Mouse (Mus musculus) C2C12 (cell line): ENCODE results near the gene Lmln. TPM values are rescaled to one million over a fixed set of nuclear protein-coding genes. Genes with fewer than 3 reads are reported as not detected.

Source experiments
- H3K27me3 ChIP-seq: one replicate; pipeline ENCODE4 v1.6.1; 2011; ENCODE audit not compliant: control insufficient read depth, insufficient read depth, insufficient read length
- H3K36me3 ChIP-seq: one replicate; pipeline ENCODE4 v1.6.1; 2011; ENCODE audit not compliant: control insufficient read depth, insufficient read depth
- H3K4me3 ChIP-seq: one replicate; pipeline ENCODE4 v1.5.1; 2011; ENCODE audit warnings: mild to moderate bottlenecking, control low read depth; ENCODE audit not compliant: poor library complexity, insufficient read depth, severe bottlenecking
- H3K79me2 ChIP-seq: one replicate; pipeline ENCODE4 v1.6.1; 2011; ENCODE audit not compliant: control insufficient read depth, insufficient read depth
- H3K79me3 ChIP-seq: one replicate; pipeline ENCODE4 v1.6.1; 2011; ENCODE audit warnings: low read depth, control low read depth
- H3ac ChIP-seq: one replicate; pipeline ENCODE3; 2011; ENCODE audit warnings: low read depth; ENCODE audit not compliant: control insufficient read depth, insufficient read length
- CEBPB ChIP-seq: IDR thresholded peaks from one replicate; pipeline ENCODE4 v1.6.1; 2011; ENCODE audit warnings: low read depth, mild to moderate bottlenecking, control low read depth, moderate library complexity
- CTCF ChIP-seq: IDR thresholded peaks from one replicate; pipeline ENCODE4 v1.5.1; 2011; ENCODE audit not compliant: control insufficient read depth, insufficient read depth, insufficient read length
- FOSL1 ChIP-seq: IDR thresholded peaks from one replicate; pipeline ENCODE4 v1.8.0; 2011; ENCODE audit warnings: mild to moderate bottlenecking, low read length; ENCODE audit not compliant: poor library complexity, insufficient read depth, severe bottlenecking
- MAX ChIP-seq: IDR thresholded peaks from one replicate; pipeline ENCODE4 v1.6.1; 2011; ENCODE audit warnings: mild to moderate bottlenecking, control low read depth
- MYOD1 ChIP-seq: IDR thresholded peaks from one replicate; pipeline ENCODE4 v1.6.1; 2011; ENCODE audit warnings: low read depth; ENCODE audit not compliant: control insufficient read depth, insufficient read length
- MYOG ChIP-seq: IDR thresholded peaks from one replicate; pipeline ENCODE4 v1.6.1; 2011; ENCODE audit not compliant: control insufficient read depth, insufficient read length; ENCODE audit errors: extremely low read depth
- USF1 ChIP-seq: IDR thresholded peaks from one replicate; pipeline ENCODE4 v1.6.1; 2011; ENCODE audit warnings: low read depth, mild to moderate bottlenecking, control low read depth, moderate library complexity
- polyA plus RNA-seq: library from polyadenylated mRNA; unstranded; fragments of >200 nt; fragmentation: generic; extraction: Trizol; gene quantifications from one replicate; pipeline ENCODE4 v1.2.1, GENCODE M21; 2012; ENCODE audit warnings: missing spikeins

The Lmln gene
- polyA plus RNA-seq, 1 experiment = 1.2 TPM

GRCm38 (mm10) chr16:33036006-33036405, 26.3 kb upstream of the Lmln start:
- Histone ChIP-seq H3K79me3 (no peaks in the 10 kb centered on the region), H3K4me3 (no peak overlapping the region), H3K36me3 (no peaks in the 10 kb centered on the region), H3ac (no peak overlapping the region), H3K27me3 (no peaks in the 10 kb centered on the region), H3K79me2 (no peaks in the 10 kb centered on the region)
- TF ChIP-seq FOSL1 (no peak), USF1 (no peak), CEBPB (no peak), MAX (no peak), CTCF (no peak), MYOG (no peak), MYOD1 (no peak)

GRCm38 (mm10) chr16:33042682-33043081, 19.6 kb upstream of the Lmln start:
- Histone ChIP-seq H3ac (no peak overlapping the region), H3K27me3 (no peaks in the 10 kb centered on the region), H3K36me3 (no peaks in the 10 kb centered on the region), H3K4me3 (no peak overlapping the region), H3K79me3 (no peaks in the 10 kb centered on the region), H3K79me2 (no peaks in the 10 kb centered on the region)
- TF ChIP-seq MYOG (no peak), USF1 (no peak), CTCF (no peak), MYOD1 (no peak), CEBPB (no peak), FOSL1 (no peak)

- Histone ChIP-seq H3K27me3 (no peaks in the 10 kb centered on the region), H3K79me3 (no peaks in the 10 kb centered on the region), H3K36me3 (no peaks in the 10 kb centered on the region), H3K79me2 (no peaks in the 10 kb centered on the region), H3K4me3 (peak overlapping the region; percentile 14), H3ac (no peak overlapping the region)
- TF ChIP-seq FOSL1 (no peak), CTCF (no peak), MYOD1 (no peak), MAX (no peak), MYOG (no peak), USF1 (no peak), CEBPB (no peak)
Observed at GRCm38 (mm10) chr16:33043268-33043667, 19.1 kb upstream of the Lmln start.

- Histone ChIP-seq H3K79me2 (no peaks in the 10 kb centered on the region), H3K27me3 (peaks cover 1% of the 10 kb centered on the region), H3ac (no peak overlapping the region), H3K4me3 (no peak overlapping the region), H3K79me3 (no peaks in the 10 kb centered on the region), H3K36me3 (no peaks in the 10 kb centered on the region)
- no peak for TF ChIP-seq CEBPB
- TF ChIP-seq USF1 = no peak
- no peak for TF ChIP-seq MYOD1
- TF ChIP-seq MAX = no peak
- TF ChIP-seq CTCF = no peak
- no peak for TF ChIP-seq FOSL1
- no peak for TF ChIP-seq MYOG
Observed at GRCm38 (mm10) chr16:33048004-33048403, 14.3 kb upstream of the Lmln start.

- no peak for TF ChIP-seq MYOG
- TF ChIP-seq USF1 = no peak
- TF ChIP-seq MAX = no peak
- TF ChIP-seq CEBPB = no peak
- no peak for TF ChIP-seq FOSL1
- no peak for TF ChIP-seq MYOD1
- no peak for TF ChIP-seq CTCF
- Histone ChIP-seq H3K4me3 (no peak overlapping the region), H3K79me3 (no peaks in the 10 kb centered on the region)
Observed at GRCm38 (mm10) chr16:33048686-33049085, 13.6 kb upstream of the Lmln start.

GRCm38 (mm10) chr16:33049809-33050208, 12.5 kb upstream of the Lmln start:
- H3K79me2 ChIP-seq = no peaks in the 10 kb centered on the region
- no peak overlapping the region for H3ac ChIP-seq
- peaks cover 3% of the 10 kb centered on the region for H3K27me3 ChIP-seq
- no peaks in the 10 kb centered on the region for H3K79me3 ChIP-seq
- H3K4me3 ChIP-seq = no peak overlapping the region
- no peaks in the 10 kb centered on the region for H3K36me3 ChIP-seq
- TF ChIP-seq MYOD1 (no peak), USF1 (no peak), FOSL1 (no peak), CTCF (no peak), CEBPB (no peak), MAX (no peak), MYOG (no peak)

More at GRCm38 (mm10) chr16:33048686-33049085, 13.6 kb upstream of the Lmln start:
- Histone ChIP-seq H3K36me3 (no peaks in the 10 kb centered on the region), H3K27me3 (peaks cover 3% of the 10 kb centered on the region), H3K79me2 (no peaks in the 10 kb centered on the region), H3ac (no peak overlapping the region)
